In the genomic region with DNA sequence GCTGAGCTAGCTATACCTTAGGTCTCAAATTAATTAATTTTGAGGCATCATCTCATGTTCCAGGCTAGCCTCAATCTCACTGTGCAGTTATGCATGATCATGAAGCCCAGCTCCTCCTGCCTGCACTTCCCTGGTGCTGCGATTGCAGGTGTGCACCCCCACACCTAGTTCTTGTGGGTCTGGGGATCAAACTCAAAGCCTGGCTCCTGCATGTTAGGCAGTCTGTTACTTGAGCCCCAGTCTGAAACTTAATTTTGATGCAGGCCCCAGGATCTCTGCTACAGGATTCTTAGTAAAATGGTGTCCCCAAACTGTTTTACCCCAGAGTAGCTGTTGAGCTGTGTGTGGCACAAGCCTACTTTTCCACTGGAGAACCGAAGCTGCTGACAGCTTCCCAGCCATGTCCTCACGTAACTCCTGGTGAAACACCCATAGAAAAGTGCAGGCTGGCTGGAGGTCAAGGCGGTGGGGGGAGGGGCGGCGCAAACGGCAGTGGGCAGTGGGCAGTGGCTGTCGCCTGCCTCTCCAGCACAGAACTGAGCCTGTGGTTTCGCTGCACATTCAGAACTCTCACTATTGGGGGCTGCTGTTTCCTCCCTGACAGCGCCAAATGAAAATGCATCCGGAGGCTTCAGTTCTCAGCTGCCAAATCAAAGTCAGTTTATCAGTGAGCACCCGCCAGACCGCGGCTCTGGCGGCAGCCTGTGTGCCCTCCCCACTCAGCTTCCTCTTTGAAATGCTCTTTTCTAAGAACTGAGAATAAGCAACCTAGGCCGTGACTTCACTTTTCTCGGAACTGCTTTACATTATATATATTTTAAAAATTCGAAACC, we compare ENCODE assay signal across 9 mouse cellular contexts. TPM values are rescaled to one million over a fixed set of nuclear protein-coding genes. Genes with fewer than 3 reads are reported as not detected.
A peak's percentile ranks its signal among the peaks of the same experiment; 100 is the strongest.
DNase-seq lines count a peak whose midpoint lies in the region; ATAC-seq lines count a peak whose summit lies in the region.
"Had no signal": no experiment of that assay in that cellular context is flagged by ENCODE, and none has a peak within 500 bp of the region (broad histone marks: within the 10 kb centered on the region; RNA-seq: fewer than 3 reads in every experiment).

No protein-coding gene starts in this region.

- no peaks in the 10 kb centered on the region for H3K27me3 ChIP-seq in embryonic facial prominence, embryonic 10.5 days (replicated peaks; ENCODE audit: low read depth, poor library complexity, severe bottlenecking)
- no peaks in the 10 kb centered on the region for H3K27me3 ChIP-seq in limb, embryonic 12.5 days
- H3K27me3 ChIP-seq in midbrain, embryonic 12.5 days, result no peaks in the 10 kb centered on the region
- no peaks in the 10 kb centered on the region for H3K27me3 ChIP-seq in stomach, embryonic 16.5 days (ENCODE audit: control insufficient read depth, insufficient read depth, low read length)
- H3K27me3 ChIP-seq: Patski had no signal

- peak overlapping the region; percentile 51 for H3K27ac ChIP-seq in embryonic facial prominence, embryonic 10.5 days (replicated peaks)
- peak overlapping the region; percentile 76 for H3K27ac ChIP-seq in limb, embryonic 12.5 days
- 0 out of 2 replicates have a peak overlapping the region, but pooled peaks have one; percentile 15 for H3K27ac ChIP-seq in midbrain, embryonic 12.5 days (replicated peaks)
- peak overlapping the region; percentile 30; the same call in 1 of the 2 replicates for H3K27ac ChIP-seq in stomach, embryonic 16.5 days (ENCODE audit: low read length)

- intact Hi-C loops in heart, postnatal 36 days (cut with DNase I), result no loop called here

- H3K36me3 ChIP-seq in embryonic facial prominence, embryonic 10.5 days (replicated peaks), result peaks cover 26% of the 10 kb centered on the region
- peaks cover 14% of the 10 kb centered on the region; the same call in 1 of the 2 replicates for H3K36me3 ChIP-seq in limb, embryonic 12.5 days
- no peaks in the 10 kb centered on the region for H3K36me3 ChIP-seq in midbrain, embryonic 12.5 days
- no peaks in the 10 kb centered on the region for H3K36me3 ChIP-seq in stomach, embryonic 16.5 days (ENCODE audit: control insufficient read depth, insufficient read depth, low read length)

- H3K4me2 ChIP-seq in limb, embryonic 12.5 days, result peak overlapping the region; percentile 52
- peak overlapping the region; percentile 41 for H3K4me2 ChIP-seq in midbrain, embryonic 12.5 days (replicated peaks)
- H3K4me2 ChIP-seq in stomach, embryonic 16.5 days (ENCODE audit: low read depth, low read length), result peak overlapping the region; percentile 48

- no peak for ATAC-seq in limb, embryonic 12.5 days (ENCODE audit: insufficient number of reproducible peaks, insufficient read depth, low FRiP score, low TSS enrichment, low read depth)
- ATAC-seq in midbrain, embryonic 12.5 days (ENCODE audit: low FRiP score, low read depth), result no peak
- ATAC-seq in stomach, embryonic 16.5 days (ENCODE audit: insufficient read depth, low FRiP score), result no peak
- ATAC-seq: Patski had no signal

- peak; percentile 40 to 61 for DNase-seq in cerebellum, postnatal 14 days
- no peak for DNase-seq in cerebellum, adult 11-12 months
- DNase-seq in embryonic facial prominence, embryonic 10.5 days (ENCODE audit: low spot score), result peak; percentile 52
- DNase-seq in heart, postnatal 36 days, result peak; percentile 41 to 49
- DNase-seq in urinary bladder, adult 18-20 months (ENCODE audit: low spot score in 2 of 2), result no peak

- H3K4me1 ChIP-seq in embryonic facial prominence, embryonic 10.5 days, result peaks cover 31% of the 10 kb centered on the region
- H3K4me1 ChIP-seq in limb, embryonic 12.5 days (replicated peaks), result peaks cover 38% of the 10 kb centered on the region
- peaks cover 12% of the 10 kb centered on the region for H3K4me1 ChIP-seq in midbrain, embryonic 12.5 days
- H3K4me1 ChIP-seq in stomach, embryonic 16.5 days (ENCODE audit: control insufficient read depth, insufficient read depth, low read length), result peaks cover 26% of the 10 kb centered on the region

- H3K9me3 ChIP-seq in embryonic facial prominence, embryonic 10.5 days, result no peaks in the 10 kb centered on the region
- H3K9me3 ChIP-seq in limb, embryonic 12.5 days, result no peaks in the 10 kb centered on the region
- H3K9me3 ChIP-seq in midbrain, embryonic 12.5 days, result no peaks in the 10 kb centered on the region
- H3K9me3 ChIP-seq in stomach, embryonic 16.5 days (replicated peaks; ENCODE audit: control insufficient read depth, low read length), result no peaks in the 10 kb centered on the region

- peak overlapping the region; percentile 37; the same call in 1 of the 2 replicates for H3K9ac ChIP-seq in limb, embryonic 12.5 days (replicated peaks)
- no peak overlapping the region; the same call in 1 of the 2 replicates for H3K9ac ChIP-seq in midbrain, embryonic 12.5 days (replicated peaks)
- H3K9ac ChIP-seq in stomach, embryonic 16.5 days (ENCODE audit: low read length), result peak overlapping the region; percentile 52

- peak overlapping the region; percentile 33 for H3K4me3 ChIP-seq in embryonic facial prominence, embryonic 10.5 days
- peak overlapping the region; percentile 22 for H3K4me3 ChIP-seq in limb, embryonic 12.5 days (replicated peaks)
- no peak overlapping the region for H3K4me3 ChIP-seq in midbrain, embryonic 12.5 days
- peak overlapping the region; percentile 20 for H3K4me3 ChIP-seq in stomach, embryonic 16.5 days (replicated peaks; ENCODE audit: low read length)

- WGBS in embryonic facial prominence, embryonic 10.5 days, result 26% methylated on average over 18 of the region's 18 CpGs
- WGBS in limb, embryonic 12.5 days, result 15% methylated on average over 18 of the region's 18 CpGs
- 27% methylated on average over 18 of the region's 18 CpGs for WGBS in midbrain, embryonic 12.5 days
- WGBS in stomach, embryonic 16.5 days, result 16% methylated on average over 18 of the region's 18 CpGs

RNA-seq across cellular contexts. Expression of gene Rmi2, which starts 8.8 kb away (rescaled TPM):
- polyA plus RNA-seq in embryonic facial prominence, embryonic 10.5 days (2016; fragmentation: Nextera tagmentation; extraction: Ambion mirVana), result 4.6 and 4.8 TPM in 2 replicates
- total RNA-seq in heart, postnatal 36 days (2021), result under 1 TPM; 0.41 to 0.61 TPM
- polyA plus RNA-seq in limb, embryonic 12.5 days (2016; fragmentation: Nextera tagmentation; extraction: Ambion mirVana), result 5.1 and 5.6 TPM in 2 replicates
- 2.8 and 3.5 TPM in 2 replicates for polyA plus RNA-seq in midbrain, embryonic 12.5 days (2016; fragmentation: Nextera tagmentation; extraction: Ambion mirVana)
- 2.2 and 2.4 TPM in 2 replicates for polyA plus RNA-seq in stomach, embryonic 16.5 days (2015; fragmentation: Nextera tagmentation; extraction: Ambion mirVana)

RNA-seq across cellular contexts. Expression of gene Gm11172, which starts 31.0 kb away (rescaled TPM):
- polyA plus RNA-seq in embryonic facial prominence, embryonic 10.5 days (2016; fragmentation: Nextera tagmentation; extraction: Ambion mirVana), result not detected in 2 replicates
- total RNA-seq in heart, postnatal 36 days (2021), result not detected
- polyA plus RNA-seq in limb, embryonic 12.5 days (2016; fragmentation: Nextera tagmentation; extraction: Ambion mirVana), result not detected in 2 replicates
- polyA plus RNA-seq in midbrain, embryonic 12.5 days (2016; fragmentation: Nextera tagmentation; extraction: Ambion mirVana), result not detected in 2 replicates
- not detected in 2 replicates for polyA plus RNA-seq in stomach, embryonic 16.5 days (2015; fragmentation: Nextera tagmentation; extraction: Ambion mirVana)
- polyA plus RNA-seq: Patski had no signal

RNA-seq across cellular contexts. Expression of gene Prm1, which starts 38.1 kb away (rescaled TPM):
- polyA plus RNA-seq in embryonic facial prominence, embryonic 10.5 days (2016; fragmentation: Nextera tagmentation; extraction: Ambion mirVana), result 0.36 TPM in 1 of 2 replicates, not detected in the other
- not detected for total RNA-seq in heart, postnatal 36 days (2021)
- polyA plus RNA-seq in limb, embryonic 12.5 days (2016; fragmentation: Nextera tagmentation; extraction: Ambion mirVana), result 0.51 TPM in 1 of 2 replicates, not detected in the other
- polyA plus RNA-seq in midbrain, embryonic 12.5 days (2016; fragmentation: Nextera tagmentation; extraction: Ambion mirVana), result not detected in 2 replicates
- not detected in 2 replicates for polyA plus RNA-seq in stomach, embryonic 16.5 days (2015; fragmentation: Nextera tagmentation; extraction: Ambion mirVana)

RNA-seq across cellular contexts. Expression of gene Prm2, which starts 47.8 kb away (rescaled TPM):
- polyA plus RNA-seq in embryonic facial prominence, embryonic 10.5 days (2016; fragmentation: Nextera tagmentation; extraction: Ambion mirVana), result not detected in 2 replicates
- not detected for total RNA-seq in heart, postnatal 36 days (2021)
- not detected in 2 replicates for polyA plus RNA-seq in limb, embryonic 12.5 days (2016; fragmentation: Nextera tagmentation; extraction: Ambion mirVana)
- polyA plus RNA-seq in midbrain, embryonic 12.5 days (2016; fragmentation: Nextera tagmentation; extraction: Ambion mirVana), result not detected in 2 replicates
- polyA plus RNA-seq in stomach, embryonic 16.5 days (2015; fragmentation: Nextera tagmentation; extraction: Ambion mirVana), result not detected in 2 replicates
- polyA plus RNA-seq: Patski had no signal

RNA-seq across cellular contexts. Expression of gene Prm3, which starts 53.0 kb away (rescaled TPM):
- not detected in 2 replicates for polyA plus RNA-seq in embryonic facial prominence, embryonic 10.5 days (2016; fragmentation: Nextera tagmentation; extraction: Ambion mirVana)
- total RNA-seq in heart, postnatal 36 days (2021), result not detected
- not detected in 2 replicates for polyA plus RNA-seq in limb, embryonic 12.5 days (2016; fragmentation: Nextera tagmentation; extraction: Ambion mirVana)
- not detected in 2 replicates for polyA plus RNA-seq in midbrain, embryonic 12.5 days (2016; fragmentation: Nextera tagmentation; extraction: Ambion mirVana)
- polyA plus RNA-seq in stomach, embryonic 16.5 days (2015; fragmentation: Nextera tagmentation; extraction: Ambion mirVana), result not detected in 2 replicates
- polyA plus RNA-seq: Patski had no signal

Comparison
In these comparisons a context has a peak if more than half of its experiments do, and no peak if none do; other contexts are left out.
1. DNase-seq: peak in cerebellum, postnatal 14 days (2 of 2), embryonic facial prominence, embryonic 10.5 days (single experiment) and heart, postnatal 36 days (2 of 2); none in cerebellum, adult 11-12 months (single experiment) and urinary bladder, adult 18-20 months (0 of 2).
2. H3K27ac ChIP-seq: peak in every context shown above with its lines; median percentile 76 in limb, embryonic 12.5 days; 51 in embryonic facial prominence, embryonic 10.5 days; 30 in stomach, embryonic 16.5 days; 15 in midbrain, embryonic 12.5 days.
3. Peak in every context shown above with its lines, with median percentiles within 50 percentile points of each other: H3K4me2 ChIP-seq.